Mouse (Mus musculus) CH12.LX (cell line): Measurements from ENCODE around the gene Lrrc49. TPM values are rescaled to one million over a fixed set of nuclear protein-coding genes. Genes with fewer than 3 reads are reported as not detected.

Experiments
- DNase-seq: peaks from one replicate; pipeline ENCODE4 v3.0.0-alpha.2; 2013; ENCODE audit errors: extremely low read depth
- H3K27ac ChIP-seq: 2 replicates; pipeline ENCODE4 v1.5.1; 2012; ENCODE audit warnings: low read depth, mild to moderate bottlenecking, control low read depth, moderate library complexity; ENCODE audit not compliant: insufficient read depth
- H3K27me3 ChIP-seq: replicated peaks from 2 replicates; pipeline ENCODE3; 2012; ENCODE audit warnings: inconsistent platforms
- H3K36me3 ChIP-seq, 2 experiments: replicated peaks in 1 of 2; 2 replicates each; pipeline versions ENCODE3 to v1.6.1; 2012; ENCODE audit warnings: inconsistent platforms in 1 of 2, low read length in 1 of 2, mild to moderate bottlenecking in 1 of 2, mixed read lengths in 1 of 2, moderate library complexity in 1 of 2; ENCODE audit not compliant: control insufficient read depth in 1 of 2, insufficient read depth in 1 of 2
- H3K4me1 ChIP-seq, 2 experiments: 2 replicates each; pipeline ENCODE4 v1.6.1; 2012; ENCODE audit warnings: inconsistent platforms in 1 of 2, moderate library complexity in 1 of 2; ENCODE audit not compliant: insufficient read depth in 2 of 2, control insufficient read depth in 1 of 2
- H3K4me2 ChIP-seq: 2 replicates; pipeline ENCODE4 v1.6.1; 2012; ENCODE audit warnings: low read depth, mild to moderate bottlenecking, control low read depth; ENCODE audit not compliant: poor library complexity, insufficient read depth, severe bottlenecking
- H3K4me3 ChIP-seq, 3 experiments: fragments of 150-350 bp in 1 of 3; sonication (generic) in 1 of 3; replicated peaks in 1 of 3; 2 replicates each; pipeline versions ENCODE3 to v1.5.1; 2011 to 2012; ENCODE audit warnings: low read depth in 2 of 3, low read length in 2 of 3, mild to moderate bottlenecking in 2 of 3, moderate library complexity in 2 of 3, control low read depth in 1 of 3, improper control_type of control experiment in 1 of 3, inconsistent platforms in 1 of 3, mixed read lengths in 1 of 3; ENCODE audit not compliant: poor library complexity in 1 of 3
- H3K79me2 ChIP-seq: replicated peaks from 2 replicates; pipeline ENCODE4 v1.6.1; 2012; ENCODE audit warnings: mild to moderate bottlenecking, moderate library complexity; ENCODE audit not compliant: control insufficient read depth, poor library complexity, insufficient read depth, severe bottlenecking; ENCODE audit errors: extremely low read depth
- H3K9ac ChIP-seq: 2 replicates; pipeline ENCODE4 v1.6.1; 2012; ENCODE audit warnings: low read depth, mild to moderate bottlenecking, control low read depth, moderate library complexity; ENCODE audit not compliant: insufficient read depth
- H3K9me3 ChIP-seq: replicated peaks from 2 replicates; pipeline ENCODE3; 2012; ENCODE audit warnings: low read length, inconsistent platforms, mixed read lengths
- BHLHE40 ChIP-seq: IDR thresholded peaks from 2 replicates; pipeline ENCODE4 v1.6.1; 2011; ENCODE audit warnings: mild to moderate bottlenecking, low read depth, low read length, improper control_type of control experiment
- CHD1 ChIP-seq: IDR thresholded peaks from 2 replicates; pipeline ENCODE4 v1.6.1; 2012; ENCODE audit warnings: low read depth, low read length, improper control_type of control experiment, inconsistent platforms
- CHD2 ChIP-seq: IDR thresholded peaks from 2 replicates; pipeline ENCODE4 v1.6.1; 2011; ENCODE audit warnings: low read length, improper control_type of control experiment
- CTCF ChIP-seq, 2 experiments: IDR thresholded peaks in 1 of 2; conservative IDR thresholded peaks in 1 of 2; 2 replicates each; pipeline ENCODE4 v1.5.1; 2011 to 2012; ENCODE audit warnings: low read depth in 2 of 2, low read length in 2 of 2, improper control_type of control experiment in 1 of 2, inconsistent platforms in 1 of 2, mild to moderate bottlenecking in 1 of 2, moderate library complexity in 1 of 2
- ELF1 ChIP-seq: IDR thresholded peaks from 2 replicates; pipeline ENCODE4 v1.6.1; 2014; ENCODE audit warnings: low read depth, mild to moderate bottlenecking, inconsistent platforms, low read length, improper control_type of control experiment
- EP300 ChIP-seq: IDR thresholded peaks from 2 replicates; pipeline ENCODE4 v1.6.1; 2011; ENCODE audit warnings: low read length, improper control_type of control experiment
- ETS1 ChIP-seq: conservative IDR thresholded peaks from 2 replicates; pipeline ENCODE4 v1.6.1; 2012; ENCODE audit warnings: low read depth, mild to moderate bottlenecking, inconsistent platforms, low read length, improper control_type of control experiment, moderate library complexity
- IRF4 ChIP-seq: IDR thresholded peaks from 2 replicates; pipeline ENCODE4 v1.6.1; 2014; ENCODE audit warnings: low read depth, mild to moderate bottlenecking, inconsistent platforms, low read length, improper control_type of control experiment
- KAT2A ChIP-seq: IDR thresholded peaks from 2 replicates; pipeline ENCODE4 v1.6.1; 2012; ENCODE audit warnings: low read length, improper control_type of control experiment, inconsistent platforms; ENCODE audit not compliant: insufficient replicate concordance
- MAFK ChIP-seq: IDR thresholded peaks from 2 replicates; pipeline ENCODE4 v1.6.1; 2011; ENCODE audit warnings: low read length, improper control_type of control experiment; ENCODE audit not compliant: insufficient replicate concordance
- MAX ChIP-seq: IDR thresholded peaks from 2 replicates; pipeline ENCODE4 v1.6.1; 2011; ENCODE audit warnings: low read length, improper control_type of control experiment
- NRF1 ChIP-seq: IDR thresholded peaks from 2 replicates; pipeline ENCODE4 v1.6.1; 2014; ENCODE audit warnings: low read depth, mild to moderate bottlenecking, inconsistent platforms, low read length, improper control_type of control experiment, moderate library complexity
- PAX5 ChIP-seq: IDR thresholded peaks from 2 replicates; pipeline ENCODE4 v1.6.1; 2012; ENCODE audit warnings: low read length, inconsistent platforms, mixed read lengths
- POLR2A ChIP-seq: IDR thresholded peaks from 2 replicates; pipeline ENCODE4 v1.6.1; 2011; ENCODE audit warnings: low read depth, mild to moderate bottlenecking, improper control_type of control experiment, low read length
- SMC3 ChIP-seq: IDR thresholded peaks from 2 replicates; pipeline ENCODE4 v1.6.1; 2011; ENCODE audit warnings: low read depth, low read length, improper control_type of control experiment
- TBP ChIP-seq: conservative IDR thresholded peaks from 2 replicates; pipeline ENCODE4 v1.6.1; 2011; ENCODE audit warnings: low read depth, low read length, improper control_type of control experiment
- ZKSCAN1 ChIP-seq: IDR thresholded peaks from 2 replicates; pipeline ENCODE4 v1.6.1; 2012; ENCODE audit warnings: low read depth, inconsistent platforms, low read length, improper control_type of control experiment, borderline replicate concordance
- ZNF384 ChIP-seq: IDR thresholded peaks from 2 replicates; pipeline ENCODE4 v1.6.1; 2012; ENCODE audit warnings: low read depth, low read length, improper control_type of control experiment, inconsistent platforms
- dilution Hi-C: fragments of 300-500 bp; cut with MboI; formaldehyde crosslinking; loops from 2 replicates; pipeline ENCODE4 v1.14.3; 2020; ENCODE audit warnings: low sequenced_read_pairs; ENCODE audit not compliant: extremely low pct_unique_long_range_greater_than_20kb, extremely low pct_ligation_motif_present
- in situ Hi-C: fragments of 300-500 bp; cut with MboI; formaldehyde crosslinking; loops from 3 replicates; pipeline ENCODE4 v1.14.3; 2019; ENCODE audit warnings: low sequenced_read_pairs, low pct_ligation_motif_present, low pct_unique_long_range_greater_than_20kb, mixed read lengths
- polyA plus RNA-seq: library from polyadenylated mRNA; unstranded; fragments of >175 nt; gene quantifications from 2 replicates; pipeline ENCODE4 v1.2.1, GENCODE M21; 2012; ENCODE audit warnings: low read depth; ENCODE audit not compliant: insufficient read length
- total RNA-seq, 2 experiments: library from RNA; depleted of rRNA; stranded (reverse); fragments of 300-350 nt in 1 of 2; fragments of >200 nt in 1 of 2; gene quantifications; 2 replicates each; pipeline ENCODE4 v1.2.3; 2012 to 2014

The Lrrc49 gene
- total and polyA plus RNA-seq, 3 experiments: 3.1 to 6.6 (median 6.2) TPM

- H3K36me3 ChIP-seq: peaks cover 0 to 23% of the 10 kb centered on the region in 2 experiments
- H3K79me2 ChIP-seq: no peaks in the 10 kb centered on the region
- DNase-seq: peak; percentile 7
- TF ChIP-seq PAX5 (no peak), IRF4 (no peak), MAX (no peak), CTCF (conservative IDR thresholded peaks at IDR 0.05 in 1 of 2, IDR thresholded peaks at IDR 0.05 in 1 of 2; ENCODE audit: low read depth in 2 of 2, low read length in 2 of 2) (peak in 1 of 2 experiments; percentile 21; a peak in 1 of 4 replicates)
- TF ChIP-seq, all 38 proteins: peak for 1
- no peak overlapping the region for H3K9ac ChIP-seq
- dilution Hi-C loops: no loop called here
- H3K9me3 ChIP-seq: no peaks in the 10 kb centered on the region
- in situ Hi-C loops: loop anchor here (10.0 kb wide), 1 partner anchor 346 kb away; no protein-coding TSS in a partner anchor
- H3K4me1 ChIP-seq: peaks cover 4 to 15% of the 10 kb centered on the region in 2 experiments; a peak in 3 of 4 replicates
- H3K4me2 ChIP-seq: no peak overlapping the region
- H3K27me3 ChIP-seq: no peaks in the 10 kb centered on the region
- no peak overlapping the region for H3K4me3 ChIP-seq
- no peak overlapping the region for H3K27ac ChIP-seq
These were observed 96.9 kb downstream of the Lrrc49 start for GRCm38 (mm10) chr9:60590871-60591624.

- DNase-seq: no peak
- H3K9me3 ChIP-seq: peaks cover 4% of the 10 kb centered on the region
- no peak overlapping the region for H3K4me2 ChIP-seq
- TF ChIP-seq SMC3: no peak
- in situ Hi-C loops: no loop called here
- H3K27ac ChIP-seq: no peak overlapping the region
- H3K36me3 ChIP-seq: peaks cover 0 to 27% of the 10 kb centered on the region in 2 experiments
- no peak overlapping the region for H3K9ac ChIP-seq
- H3K79me2 ChIP-seq: no peaks in the 10 kb centered on the region
- H3K4me3 ChIP-seq: no peak overlapping the region
- dilution Hi-C loops: no loop called here
- H3K4me1 ChIP-seq: no peaks in the 10 kb centered on the region
- H3K27me3 ChIP-seq: no peaks in the 10 kb centered on the region
These were observed 99.0 kb downstream of the Lrrc49 start for GRCm38 (mm10) chr9:60588914-60589313.

GRCm38 (mm10) chr9:60586920-60587319, 101.0 kb downstream of the Lrrc49 start:
- Histone ChIP-seq H3K4me3 (no peak overlapping the region), H3K36me3 (peaks cover 0 to 21% of the 10 kb centered on the region in 2 experiments), H3K9ac (no peak overlapping the region), H3K4me2 (no peak overlapping the region), H3K27ac (no peak overlapping the region), H3K27me3 (no peaks in the 10 kb centered on the region), H3K4me1 (no peaks in the 10 kb centered on the region), H3K9me3 (peaks cover 4% of the 10 kb centered on the region), H3K79me2 (no peaks in the 10 kb centered on the region)
- dilution Hi-C loops: no loop called here
- peak; percentile 3 for DNase-seq
- TF ChIP-seq CHD2 (no peak), ZKSCAN1 (no peak), BHLHE40 (no peak), ZNF384 (no peak), CTCF (conservative IDR thresholded peaks at IDR 0.05 in 1 of 2, IDR thresholded peaks at IDR 0.05 in 1 of 2; ENCODE audit: low read depth in 2 of 2, low read length in 2 of 2) (no peak), KAT2A (no peak), SMC3 (no peak), EP300 (no peak), ETS1 (no peak), TBP (no peak), NRF1 (no peak), CHD1 (no peak), MAFK (no peak), POLR2A (no peak), ELF1 (no peak)
- in situ Hi-C loops: no loop called here
